Mouse (Mus musculus): ENCODE measurements around the gene Cldn3. TPM values are rescaled to one million over a fixed set of nuclear protein-coding genes. Genes with fewer than 3 reads are reported as not detected.
A peak's percentile ranks its signal among the peaks of the same experiment; 100 is the strongest.
"Not testable (repeated sequence)": the region's sequence is repeated elsewhere in the genome, so short reads cannot be mapped to it uniquely, and the experiment has no call there.

Cldn3 gene
- polyA plus RNA-seq, 1 experiment from 2014 or later, result 10.2 TPM

DNA sequence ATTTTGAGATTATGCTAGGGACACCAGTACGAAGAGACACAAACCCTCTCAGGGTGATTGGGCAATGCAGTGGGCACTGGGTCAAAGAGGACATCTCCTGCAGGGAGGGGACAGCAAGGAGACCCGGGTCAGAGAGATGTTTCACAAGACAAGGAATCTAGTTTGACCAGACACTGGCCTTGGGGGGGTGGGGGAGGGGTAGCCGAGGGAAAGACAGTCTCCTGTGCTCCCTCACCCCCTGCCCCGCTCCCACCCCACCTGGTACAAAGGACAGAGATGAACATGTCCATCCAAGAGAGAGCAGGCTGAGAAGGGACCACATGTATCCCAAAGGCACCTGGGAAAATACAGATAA is 38.0 kb upstream of the Cldn3 start:
- H3K4me1 ChIP-seq, result peaks cover 52% of the 10 kb centered on the region
- H3K36me3 ChIP-seq, result no peaks in the 10 kb centered on the region
- no peaks in the 10 kb centered on the region for H3K9me3 ChIP-seq
- WGBS, result 52% methylated on average over 4 of the region's 4 CpGs
- peaks cover 50% of the 10 kb centered on the region for H3K27me3 ChIP-seq (ENCODE audit: insufficient read depth, poor library complexity, severe bottlenecking)
- H3K27ac ChIP-seq, result peak overlapping the region; percentile 45; the same call in 1 of the 2 replicates
- no peak overlapping the region for H3K4me3 ChIP-seq
- no peak for DNase-seq (ENCODE audit: low spot score)

DNA sequence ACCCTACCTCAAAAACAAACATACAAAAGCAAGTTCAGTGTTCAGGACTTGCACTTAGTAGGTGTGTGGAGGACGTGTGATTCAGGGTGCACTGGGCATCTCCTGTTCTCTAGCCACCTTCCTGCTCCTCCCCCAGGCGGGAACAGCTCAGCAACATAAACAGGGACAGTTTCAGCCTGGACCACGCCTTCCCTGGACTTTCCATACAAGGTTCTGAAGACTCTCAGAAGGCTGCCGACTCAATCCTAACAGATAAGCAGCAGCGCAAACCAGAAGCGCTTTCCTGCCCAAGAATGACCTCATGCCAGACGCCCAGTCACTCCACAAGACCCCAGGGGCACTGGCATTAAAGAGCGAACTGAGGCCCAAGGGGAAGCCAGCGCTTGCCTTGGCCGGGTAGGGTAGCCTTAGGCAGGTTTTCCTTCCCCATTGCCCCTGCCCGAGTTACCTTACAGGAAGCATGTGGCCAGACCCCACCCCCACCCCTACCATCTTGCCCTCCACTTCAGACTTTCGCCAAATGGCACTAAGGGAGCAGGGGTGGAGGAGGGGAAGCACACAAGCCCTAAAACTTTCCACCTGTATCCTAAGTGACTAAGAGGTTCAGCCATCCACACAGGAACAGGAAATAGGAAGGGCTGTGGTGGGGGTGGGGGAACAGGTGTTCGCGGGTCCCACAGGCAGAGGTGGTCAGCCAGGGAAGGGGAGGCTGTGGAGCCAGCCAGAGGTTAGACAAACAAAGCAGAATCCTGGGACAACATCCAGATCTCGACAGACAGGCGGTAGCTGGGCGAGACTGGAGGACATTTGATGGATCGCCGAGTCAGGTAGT is 34.7 kb upstream of the Cldn3 start:
- Histone ChIP-seq H3K27ac (peak overlapping the region; percentile 88), H3K36me3 (no peaks in the 10 kb centered on the region), H3K4me1 (peaks cover 42% of the 10 kb centered on the region), H3K27me3 (ENCODE audit: insufficient read depth, poor library complexity, severe bottlenecking) (peaks cover 24% of the 10 kb centered on the region), H3K9me3 (no peaks in the 10 kb centered on the region), H3K4me3 (peak overlapping the region; percentile 48)
- WGBS, result 13% methylated on average over 19 of the region's 19 CpGs
- DNase-seq (ENCODE audit: low spot score), result peak; percentile 91

DNA sequence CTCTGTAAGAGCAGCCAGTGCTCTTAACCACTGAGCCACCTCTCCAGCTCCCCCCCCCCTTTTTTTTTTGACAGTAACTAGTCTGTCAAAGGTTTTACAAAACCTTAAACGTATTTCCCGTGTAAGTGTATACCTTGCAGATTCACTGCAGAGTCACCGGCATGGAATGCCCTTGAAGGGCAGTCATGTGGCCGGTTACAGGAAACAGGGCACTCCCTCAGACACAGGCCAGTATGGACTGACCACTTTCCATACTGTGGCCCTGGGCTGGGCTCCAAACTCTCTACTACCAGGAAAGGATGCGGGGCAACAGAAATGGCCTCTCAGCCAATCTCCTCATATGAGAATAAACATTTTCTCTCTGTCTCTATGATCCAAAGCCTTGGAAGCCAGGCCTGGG is 30.5 kb upstream of the Cldn3 start:
- Histone ChIP-seq H3K36me3 (no peaks in the 10 kb centered on the region), H3K9me3 (no peaks in the 10 kb centered on the region), H3K4me1 (peaks cover 36% of the 10 kb centered on the region), H3K4me3 (no peak overlapping the region), H3K27ac (no peak overlapping the region), H3K27me3 (ENCODE audit: insufficient read depth, poor library complexity, severe bottlenecking) (peaks cover 4% of the 10 kb centered on the region; the same call in 1 of the 2 replicates)
- 58% methylated on average over 5 of the region's 5 CpGs for WGBS
- DNase-seq (ENCODE audit: low spot score), result no peak

DNA sequence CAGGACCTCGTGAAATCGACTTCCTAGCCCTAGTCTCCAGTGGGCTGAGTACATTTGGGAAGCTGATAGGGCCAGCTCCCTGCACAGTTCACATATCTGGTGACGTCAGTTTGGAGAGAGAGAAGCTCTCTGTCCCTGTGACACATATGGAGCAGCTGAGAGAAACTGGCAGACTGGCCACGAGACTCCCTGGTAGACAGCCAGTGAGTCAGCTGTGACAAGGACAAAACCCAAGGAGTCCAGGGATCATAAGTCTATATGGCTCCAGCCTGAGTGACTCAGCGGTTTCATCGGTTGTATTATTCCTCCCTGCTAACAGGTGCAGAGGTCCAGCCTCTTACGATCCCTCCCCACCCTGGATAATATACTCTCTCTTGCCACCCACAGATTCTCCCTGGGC is 26.9 kb upstream of the Cldn3 start:
- no peaks in the 10 kb centered on the region for H3K27me3 ChIP-seq (ENCODE audit: insufficient read depth, poor library complexity, severe bottlenecking)
- no peaks in the 10 kb centered on the region for H3K9me3 ChIP-seq
- no peak overlapping the region for H3K4me3 ChIP-seq
- H3K36me3 ChIP-seq, result no peaks in the 10 kb centered on the region
- DNase-seq (ENCODE audit: low spot score), result no peak
- peak overlapping the region; percentile 37; the same call in 1 of the 2 replicates for H3K27ac ChIP-seq
- peaks cover 21% of the 10 kb centered on the region for H3K4me1 ChIP-seq
- WGBS, result 59% methylated on average over 7 of the region's 7 CpGs

DNA sequence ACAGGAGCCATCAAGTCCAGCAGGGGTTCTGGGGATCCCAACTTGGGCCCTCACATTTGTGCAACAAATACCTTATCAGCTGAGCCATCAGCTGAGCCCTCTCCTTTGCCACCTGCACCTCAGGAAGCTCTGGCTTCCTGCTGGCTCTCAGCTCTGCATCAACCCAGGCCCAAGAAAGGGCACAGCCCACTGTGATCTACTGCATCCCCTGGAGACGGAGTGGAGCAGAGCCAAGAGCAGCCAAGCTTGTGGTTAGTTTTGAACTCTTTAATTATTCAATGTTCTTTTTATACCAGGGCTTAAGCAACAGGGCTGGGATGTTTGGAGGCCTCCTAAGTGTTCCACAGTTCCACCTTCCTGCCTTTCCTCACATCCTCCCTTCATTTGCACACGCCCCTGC is 25.6 kb upstream of the Cldn3 start:
- WGBS, result 71% methylated on average over 2 of the region's 2 CpGs
- DNase-seq (ENCODE audit: low spot score), result no peak
- Histone ChIP-seq H3K4me3 (no peak overlapping the region), H3K4me1 (peaks cover 21% of the 10 kb centered on the region), H3K36me3 (no peaks in the 10 kb centered on the region), H3K27ac (no peak overlapping the region), H3K27me3 (ENCODE audit: insufficient read depth, poor library complexity, severe bottlenecking) (no peaks in the 10 kb centered on the region), H3K9me3 (no peaks in the 10 kb centered on the region)

DNA sequence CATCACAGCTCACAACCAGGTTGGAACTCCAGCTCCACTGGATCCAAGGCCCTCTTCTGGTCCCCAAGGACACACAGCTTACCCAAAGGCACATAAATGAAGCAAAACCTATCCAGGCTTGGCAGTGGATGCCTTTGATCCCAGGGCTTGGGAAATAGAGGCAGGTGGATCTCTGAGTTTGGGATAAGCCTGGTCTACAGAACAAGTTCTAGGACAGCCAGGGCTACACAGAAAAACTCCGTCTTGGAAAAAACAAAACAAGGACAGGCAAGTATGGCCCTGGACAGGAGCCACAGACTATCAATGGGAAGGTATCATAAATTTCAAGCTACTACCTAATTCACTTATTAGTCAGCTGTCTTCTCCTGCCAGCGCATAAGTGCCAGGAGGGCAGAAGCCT is 24.5 kb upstream of the Cldn3 start:
- no peak for DNase-seq (ENCODE audit: low spot score)
- no peaks in the 10 kb centered on the region for H3K9me3 ChIP-seq
- no peaks in the 10 kb centered on the region for H3K36me3 ChIP-seq
- peaks cover 30% of the 10 kb centered on the region for H3K4me1 ChIP-seq
- no peak overlapping the region for H3K27ac ChIP-seq
- peaks cover 2% of the 10 kb centered on the region for H3K27me3 ChIP-seq (ENCODE audit: insufficient read depth, poor library complexity, severe bottlenecking)
- WGBS, result 90% methylated on average over 2 of the region's 2 CpGs
- no peak overlapping the region for H3K4me3 ChIP-seq

DNA sequence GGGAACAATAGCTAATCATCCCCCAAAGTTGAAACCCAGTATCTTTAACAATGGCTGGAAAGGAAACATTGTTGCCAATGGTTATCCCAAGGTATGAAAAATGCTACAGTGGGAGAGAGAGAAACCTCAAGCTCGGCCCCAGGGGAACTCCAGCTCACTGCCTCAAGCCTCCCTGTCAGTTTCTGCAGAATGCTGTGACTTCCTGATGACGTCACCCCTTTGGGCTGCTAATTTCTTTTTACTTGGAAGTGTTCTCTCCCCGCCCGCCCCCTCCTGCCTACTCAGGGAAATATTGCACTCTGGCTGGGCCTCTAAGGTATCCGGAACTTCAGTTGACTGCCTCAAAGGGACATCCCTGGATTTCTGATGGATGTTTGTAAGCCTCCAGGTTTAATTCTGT is 22.5 kb upstream of the Cldn3 start:
- 20% methylated on average over 5 of the region's 5 CpGs for WGBS
- Histone ChIP-seq H3K9me3 (no peaks in the 10 kb centered on the region), H3K27ac (no peak overlapping the region), H3K4me1 (peaks cover 19% of the 10 kb centered on the region), H3K36me3 (no peaks in the 10 kb centered on the region), H3K4me3 (no peak overlapping the region), H3K27me3 (ENCODE audit: insufficient read depth, poor library complexity, severe bottlenecking) (peaks cover 19% of the 10 kb centered on the region)
- no peak for DNase-seq (ENCODE audit: low spot score)

DNA sequence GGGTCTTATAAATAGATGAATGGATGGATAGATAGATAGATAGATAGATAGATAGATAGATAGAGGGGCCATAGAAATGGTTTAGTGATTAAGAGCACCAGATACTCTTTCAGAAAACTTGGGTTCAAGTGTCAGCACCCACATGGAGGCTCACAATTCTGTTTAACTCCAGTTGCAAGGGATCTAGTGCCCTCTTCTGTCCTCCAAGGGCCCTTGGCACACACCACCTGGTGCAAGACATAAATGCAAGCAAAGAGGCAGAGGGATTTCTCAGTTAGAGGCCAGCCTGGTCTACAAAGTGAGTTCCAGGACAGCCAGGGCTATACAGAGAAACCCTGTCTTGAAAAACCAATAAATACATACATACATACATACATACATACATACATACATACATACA is 21.4 kb upstream of the Cldn3 start:
- H3K36me3 ChIP-seq; H3K27ac ChIP-seq; H3K4me3 ChIP-seq; DNase-seq (ENCODE audit: low spot score); H3K9me3 ChIP-seq: not testable (repeated sequence)
- H3K4me1 ChIP-seq, result peaks cover 16% of the 10 kb centered on the region
- peaks cover 23% of the 10 kb centered on the region for H3K27me3 ChIP-seq (ENCODE audit: insufficient read depth, poor library complexity, severe bottlenecking)

DNA sequence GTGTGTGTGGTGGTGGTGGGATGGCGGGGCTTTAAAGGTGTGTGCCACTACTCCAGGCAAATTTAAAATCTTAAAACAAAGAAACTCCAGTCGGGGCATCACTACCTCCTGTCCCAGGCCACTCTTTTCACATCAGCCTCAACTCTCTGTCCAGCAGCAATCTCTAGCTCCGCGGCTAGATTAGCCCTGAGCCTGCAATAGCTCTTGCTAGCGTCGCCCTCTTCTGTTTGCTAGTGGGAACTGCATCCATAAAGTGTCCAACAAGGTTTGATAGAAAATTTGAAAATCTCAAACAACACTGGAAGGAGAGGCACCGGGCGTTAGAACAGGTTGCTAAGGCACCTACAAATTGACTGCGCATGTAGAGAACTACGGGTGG is 20.6 kb upstream of the Cldn3 start:
- no peak for DNase-seq (ENCODE audit: low spot score)

DNA sequence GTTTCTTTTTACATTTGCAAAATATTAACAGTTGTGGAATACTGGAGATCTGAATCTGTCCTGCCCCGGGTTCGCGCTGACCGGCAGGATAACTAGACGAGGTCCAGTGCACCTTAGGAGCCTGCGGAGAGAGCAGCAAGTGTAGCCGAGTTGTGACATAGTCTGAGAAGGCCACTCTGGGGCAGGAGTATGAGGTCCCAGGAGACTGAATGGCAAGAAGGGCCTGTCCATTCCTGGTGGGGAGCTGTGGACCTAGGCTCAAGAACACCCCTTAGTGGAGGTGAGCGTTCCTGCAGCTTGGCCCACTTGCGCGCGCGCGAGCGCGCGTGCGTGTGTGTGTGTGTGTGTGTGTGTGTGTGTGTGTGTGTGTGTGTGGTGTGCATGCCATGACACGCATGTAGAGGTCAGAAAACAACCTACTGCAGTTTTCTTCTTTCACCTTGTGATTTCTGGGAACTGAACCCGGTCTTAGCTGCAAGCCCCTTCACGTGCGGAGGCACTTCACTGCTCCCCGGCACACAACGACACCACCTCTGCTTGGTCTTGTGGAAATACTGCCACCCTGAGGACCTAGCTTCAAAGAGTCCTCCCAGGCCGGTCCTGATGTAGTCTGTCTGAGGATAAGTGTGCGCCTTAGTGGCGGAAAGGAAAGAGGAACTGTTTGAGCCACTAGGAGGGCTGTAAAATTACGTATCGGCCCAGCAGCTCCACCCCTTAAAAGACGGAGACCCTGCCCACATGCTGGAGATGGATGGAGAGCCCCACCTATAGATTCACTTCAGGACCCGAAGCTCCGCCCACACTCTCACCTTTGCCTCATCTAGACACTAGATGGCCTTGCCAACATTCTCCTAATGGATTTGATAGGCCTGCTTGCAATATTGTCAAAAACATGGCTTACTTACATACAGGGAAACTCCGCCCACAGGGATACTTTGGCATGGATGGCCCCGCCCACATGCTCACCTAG is 19.9 kb upstream of the Cldn3 start:
- WGBS, result 4% methylated on average over 33 of the region's 33 CpGs
- H3K4me3 ChIP-seq, result peak overlapping the region; percentile 52

More for the DNA sequence above, 20.6 kb upstream of the Cldn3 start:
- 5% methylated on average over 10 of the region's 10 CpGs for WGBS
- Histone ChIP-seq H3K36me3 (no peaks in the 10 kb centered on the region), H3K4me1 (peaks cover 16% of the 10 kb centered on the region), H3K9me3 (no peaks in the 10 kb centered on the region), H3K4me3 (peak overlapping the region; percentile 52), H3K27ac (no peak overlapping the region), H3K27me3 (ENCODE audit: insufficient read depth, poor library complexity, severe bottlenecking) (peaks cover 23% of the 10 kb centered on the region)

DNA sequence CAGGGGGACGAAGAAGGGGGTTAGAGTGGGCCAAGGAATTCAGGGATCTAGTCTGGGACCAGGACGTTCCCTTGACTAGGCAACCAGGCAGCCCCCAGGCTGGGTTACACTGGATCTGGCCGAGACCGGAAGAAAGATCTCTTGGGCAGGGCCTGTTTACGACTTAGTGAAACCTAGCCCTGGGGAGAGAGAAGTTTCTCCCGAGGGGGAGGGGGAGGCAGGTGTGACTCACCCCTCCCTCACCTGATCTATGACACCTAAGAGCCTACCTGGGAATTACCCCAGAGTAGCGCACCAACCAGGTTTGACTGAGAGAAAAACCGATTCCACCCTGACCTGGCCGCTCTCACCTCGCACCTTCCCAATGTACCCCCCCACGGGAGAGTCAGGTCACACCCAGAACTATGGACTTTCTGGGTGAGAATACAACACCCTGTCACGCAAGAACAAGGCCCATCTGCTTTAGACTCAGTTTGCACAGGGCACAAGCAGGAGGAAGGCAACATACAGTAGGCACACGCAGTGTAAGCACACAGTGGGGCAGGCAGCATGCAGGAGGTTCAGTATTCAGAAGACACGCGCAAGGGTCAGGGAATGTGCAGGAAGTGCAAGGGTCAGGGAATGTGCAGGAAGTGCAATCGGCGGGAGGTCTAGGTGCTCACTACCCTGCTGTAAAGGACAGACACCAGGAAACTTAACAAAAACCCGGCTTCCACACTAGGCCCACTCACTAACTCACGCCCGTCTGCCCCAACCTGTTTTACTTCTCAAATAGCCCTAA is 18.7 kb upstream of the Cldn3 start:
- WGBS, result 60% methylated on average over 20 of the region's 20 CpGs
- no peak overlapping the region for H3K4me3 ChIP-seq
- no peak for DNase-seq (ENCODE audit: low spot score)
- peaks cover 23% of the 10 kb centered on the region for H3K27me3 ChIP-seq (ENCODE audit: insufficient read depth, poor library complexity, severe bottlenecking)
- H3K27ac ChIP-seq, result no peak overlapping the region
- H3K4me1 ChIP-seq, result peaks cover 16% of the 10 kb centered on the region
- H3K36me3 ChIP-seq, result no peaks in the 10 kb centered on the region
- H3K9me3 ChIP-seq, result no peaks in the 10 kb centered on the region

More for the DNA sequence above, 19.9 kb upstream of the Cldn3 start:
- Histone ChIP-seq H3K27ac (no peak overlapping the region), H3K4me1 (peaks cover 16% of the 10 kb centered on the region), H3K27me3 (ENCODE audit: insufficient read depth, poor library complexity, severe bottlenecking) (peaks cover 23% of the 10 kb centered on the region), H3K36me3 (no peaks in the 10 kb centered on the region), H3K9me3 (no peaks in the 10 kb centered on the region)
- peak; percentile 86 for DNase-seq (ENCODE audit: low spot score)

DNA sequence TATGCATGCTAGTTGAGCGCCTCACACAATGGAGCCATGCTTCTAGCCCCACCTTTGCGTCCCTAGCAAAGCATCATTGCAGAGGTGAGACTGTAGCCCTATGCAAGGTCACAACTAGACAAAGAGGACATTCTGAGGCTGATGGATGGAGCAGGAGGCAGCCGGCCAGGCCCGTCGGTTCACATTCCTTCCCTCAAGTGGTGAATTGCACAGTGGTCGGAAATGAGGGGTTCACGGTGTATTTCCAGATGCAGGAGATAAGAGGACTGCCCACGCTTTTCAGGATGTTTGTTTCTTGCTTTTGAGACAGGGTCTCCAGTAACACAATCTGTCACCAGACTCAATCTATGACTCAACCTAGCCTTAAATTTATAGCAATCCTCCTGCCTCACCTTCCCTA is 15.3 kb upstream of the Cldn3 start:
- Histone ChIP-seq H3K9me3 (no peaks in the 10 kb centered on the region), H3K27me3 (ENCODE audit: insufficient read depth, poor library complexity, severe bottlenecking) (peaks cover 23% of the 10 kb centered on the region), H3K36me3 (no peaks in the 10 kb centered on the region), H3K4me3 (no peak overlapping the region), H3K27ac (no peak overlapping the region), H3K4me1 (peaks cover 21% of the 10 kb centered on the region)
- DNase-seq (ENCODE audit: low spot score), result no peak
- WGBS, result 54% methylated on average over 8 of the region's 8 CpGs

Measured in heart, embryonic 10.5 days (tissue).